Mouse (Mus musculus) brain, adult 2 months (tissue): ENCODE results near the gene Ccr10.

ENCODE experiments used
- DNase-seq: peaks from one replicate; pipeline ENCODE4 v3.0.0; 2011; ENCODE audit warnings: low read depth, low spot score

Ccr10 gene

GRCm38 (mm10) chr11:101154648-101155047 is 20.6 kb downstream of the Ccr10 start:
- DNase-seq: no peak

GRCm38 (mm10) chr11:101152825-101153224 is 22.4 kb downstream of the Ccr10 start:
- DNase-seq: peak; percentile 38

- no peak for DNase-seq
Observed at GRCm38 (mm10) chr11:101151063-101151462, 24.2 kb downstream of the Ccr10 start.

- DNase-seq: no peak
Observed at GRCm38 (mm10) chr11:101149178-101150105, 25.8 kb downstream of the Ccr10 start.

GRCm38 (mm10) chr11:101148751-101149150 is 26.5 kb downstream of the Ccr10 start:
- DNase-seq: no peak

GRCm38 (mm10) chr11:101146377-101146776 is 28.9 kb downstream of the Ccr10 start:
- DNase-seq: peak; percentile 66

- DNase-seq: peak; percentile 86
Observed at GRCm38 (mm10) chr11:101143338-101144225, 31.7 kb downstream of the Ccr10 start.

GRCm38 (mm10) chr11:101142215-101142967 is 32.9 kb downstream of the Ccr10 start:
- DNase-seq: no peak

- no peak for DNase-seq
Observed at GRCm38 (mm10) chr11:101141088-101141487, 34.2 kb downstream of the Ccr10 start.

- peak; percentile 55 for DNase-seq
Observed at GRCm38 (mm10) chr11:101140164-101140819, 35.0 kb downstream of the Ccr10 start.

GRCm38 (mm10) chr11:101138536-101139181 is 36.6 kb downstream of the Ccr10 start:
- DNase-seq: no peak

- no peak for DNase-seq
Observed at GRCm38 (mm10) chr11:101137000-101137399, 38.2 kb downstream of the Ccr10 start.

GRCm38 (mm10) chr11:101134217-101134865 is 40.9 kb downstream of the Ccr10 start:
- peak; percentile 53 for DNase-seq

- DNase-seq: no peak
Observed at GRCm38 (mm10) chr11:101133037-101133436, 42.2 kb downstream of the Ccr10 start.

- DNase-seq: peak; percentile 67
Observed at GRCm38 (mm10) chr11:101131701-101132100, 43.5 kb downstream of the Ccr10 start.

GRCm38 (mm10) chr11:101131187-101131586 is 44.1 kb downstream of the Ccr10 start:
- peak; percentile 91 for DNase-seq

GRCm38 (mm10) chr11:101130056-101130756 is 45.0 kb downstream of the Ccr10 start:
- peak; percentile 36 for DNase-seq

- DNase-seq: peak; percentile 91
Observed at GRCm38 (mm10) chr11:101128996-101129577, 46.2 kb downstream of the Ccr10 start.

GRCm38 (mm10) chr11:101127075-101127474 is 48.2 kb downstream of the Ccr10 start:
- no peak for DNase-seq
